Mouse (Mus musculus) kidney, adult 2 months (tissue): ENCODE data around the gene Cyren. TPM values are rescaled to one million over a fixed set of nuclear protein-coding genes. Genes with fewer than 3 reads are reported as not detected.

ENCODE experiments used
- DNase-seq: peaks from one replicate; pipeline ENCODE4 v3.0.0; 2021
- H3K27ac ChIP-seq: fragments of 200-500 bp; 2 replicates; pipeline ENCODE4 v1.5.1; 2012; ENCODE audit warnings: low read depth, low read length, control low read depth, inconsistent platforms; ENCODE audit not compliant: insufficient read depth
- H3K27me3 ChIP-seq: fragments of 200-500 bp; replicated peaks from 2 replicates; pipeline ENCODE4 v1.6.1; 2012; ENCODE audit warnings: mild to moderate bottlenecking, moderate library complexity, low read length, inconsistent platforms; ENCODE audit not compliant: control insufficient read depth, insufficient read depth
- H3K36me3 ChIP-seq: fragments of 200-500 bp; 2 replicates; pipeline ENCODE4 v1.6.1; 2012; ENCODE audit warnings: mild to moderate bottlenecking, moderate library complexity, low read length, inconsistent platforms; ENCODE audit not compliant: control insufficient read depth, insufficient read depth
- H3K4me1 ChIP-seq: fragments of 200-500 bp; 2 replicates; pipeline ENCODE4 v1.6.1; 2011; ENCODE audit warnings: low read length; ENCODE audit not compliant: control insufficient read depth, insufficient read depth
- H3K4me3 ChIP-seq: fragments of 200-500 bp; 2 replicates; pipeline ENCODE4 v1.5.1; 2011; ENCODE audit warnings: mild to moderate bottlenecking, low read depth, low read length, control low read depth; ENCODE audit not compliant: insufficient read depth
- CTCF ChIP-seq: fragments of 200-500 bp; conservative IDR thresholded peaks from 2 replicates; pipeline ENCODE4 v1.5.1; 2011; ENCODE audit warnings: low read depth, mild to moderate bottlenecking, control low read depth, low read length, moderate library complexity, mixed read lengths; ENCODE audit not compliant: insufficient read depth, insufficient read length
- POLR2A ChIP-seq: fragments of 200-500 bp; IDR thresholded peaks from one replicate; pipeline ENCODE4 v1.6.1; 2011; ENCODE audit warnings: low read depth, low read length, control low read depth
- WGBS: fragments of 180-500 bp; shearing (Covaris S2); methylation state at CpG from one replicate; pipeline ENCODE4 v1.1.7; 2018; 5-methylcytosine and 5-hydroxymethylcytosine counted together
- polyA plus RNA-seq: library from polyadenylated mRNA; depleted of rRNA; stranded (reverse); fragments of >200 nt; gene quantifications from 2 replicates; pipeline ENCODE4 v1.2.3, GENCODE M21; 2012

Cyren gene
- polyA plus RNA-seq, 1 experiment = 6.7 TPM

DNA sequence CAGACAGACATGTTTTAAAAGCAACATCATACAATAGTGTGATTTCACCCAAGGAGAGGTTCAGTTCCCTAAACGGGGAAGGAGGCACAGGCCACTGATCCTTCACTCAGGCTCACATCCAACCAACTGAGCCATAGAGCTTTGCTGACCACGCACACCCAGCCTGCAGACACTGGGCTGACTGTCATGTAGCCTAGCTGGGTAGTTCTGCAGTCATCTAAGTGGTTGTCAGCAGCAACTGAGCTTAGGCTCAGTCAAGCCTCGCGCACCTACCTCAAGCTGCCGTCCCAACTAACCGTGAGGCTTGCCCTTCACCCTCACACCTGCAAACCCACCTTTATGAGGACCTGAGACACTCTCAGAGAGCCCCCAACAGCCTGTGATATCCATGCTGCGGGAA lies 5.9 kb downstream of the Cyren start:
- H3K36me3 ChIP-seq = no peaks in the 10 kb centered on the region; the same call in 1 of the 2 replicates
- peaks cover 18% of the 10 kb centered on the region for H3K4me1 ChIP-seq
- H3K27ac ChIP-seq = no peak overlapping the region
- H3K4me3 ChIP-seq = no peak overlapping the region
- H3K27me3 ChIP-seq = no peaks in the 10 kb centered on the region
- WGBS = 79% methylated on average over 7 of the region's 7 CpGs
- TF ChIP-seq POLR2A = no peak
- no peak for TF ChIP-seq CTCF
- DNase-seq = no peak

DNA sequence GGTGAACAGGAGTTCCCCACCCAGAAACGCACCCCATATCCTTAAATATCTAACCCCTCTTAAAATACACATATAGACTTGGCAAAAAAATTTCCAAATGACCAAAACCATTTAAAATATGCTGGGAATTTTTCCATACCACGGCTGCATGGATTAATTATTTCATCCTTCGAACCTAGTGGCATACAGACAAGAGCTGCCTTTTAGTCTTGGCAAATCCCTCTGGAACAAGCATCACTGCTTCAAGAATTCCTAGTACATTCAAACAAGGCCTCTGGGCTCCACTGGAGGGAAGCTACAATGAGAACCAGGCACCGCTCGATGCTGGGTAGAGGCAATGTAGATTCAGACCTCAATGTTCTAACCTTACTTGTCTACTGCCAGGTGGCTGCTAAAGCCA lies 7.1 kb downstream of the Cyren start:
- peaks cover 27% of the 10 kb centered on the region for H3K4me1 ChIP-seq
- no peak overlapping the region for H3K4me3 ChIP-seq
- H3K27me3 ChIP-seq = no peaks in the 10 kb centered on the region
- no peak for DNase-seq
- H3K27ac ChIP-seq = no peak overlapping the region
- 70% methylated on average over 5 of the region's 5 CpGs for WGBS
- no peaks in the 10 kb centered on the region; the same call in 1 of the 2 replicates for H3K36me3 ChIP-seq
- TF ChIP-seq CTCF (no peak), POLR2A (no peak)

DNA sequence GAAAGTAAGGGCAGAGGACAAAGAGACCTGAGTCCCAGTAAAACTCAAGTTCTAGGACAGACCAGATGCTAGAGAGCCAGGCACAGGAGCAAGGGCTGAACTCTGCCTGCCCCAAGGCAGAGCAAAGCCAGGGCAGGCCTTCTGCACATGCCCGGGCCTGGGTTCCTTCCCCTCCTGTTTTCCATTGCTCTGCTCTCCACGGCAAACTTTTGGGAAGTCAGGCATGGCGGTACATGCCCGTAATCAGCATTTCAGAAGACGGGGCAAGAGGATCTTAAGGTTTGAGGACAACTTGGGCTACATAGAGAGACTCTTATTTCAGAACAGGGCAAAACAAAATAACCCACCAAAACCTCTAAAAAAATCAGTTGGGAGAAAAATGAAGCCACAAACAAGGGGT lies 7.7 kb downstream of the Cyren start:
- Histone ChIP-seq H3K36me3 (no peaks in the 10 kb centered on the region; the same call in 1 of the 2 replicates), H3K4me1 (peaks cover 26% of the 10 kb centered on the region), H3K4me3 (no peak overlapping the region), H3K27ac (peak overlapping the region; percentile 60), H3K27me3 (no peaks in the 10 kb centered on the region)
- TF ChIP-seq POLR2A (no peak), CTCF (no peak)
- no peak for DNase-seq
- WGBS = 56% methylated on average over 5 of the region's 5 CpGs

DNA sequence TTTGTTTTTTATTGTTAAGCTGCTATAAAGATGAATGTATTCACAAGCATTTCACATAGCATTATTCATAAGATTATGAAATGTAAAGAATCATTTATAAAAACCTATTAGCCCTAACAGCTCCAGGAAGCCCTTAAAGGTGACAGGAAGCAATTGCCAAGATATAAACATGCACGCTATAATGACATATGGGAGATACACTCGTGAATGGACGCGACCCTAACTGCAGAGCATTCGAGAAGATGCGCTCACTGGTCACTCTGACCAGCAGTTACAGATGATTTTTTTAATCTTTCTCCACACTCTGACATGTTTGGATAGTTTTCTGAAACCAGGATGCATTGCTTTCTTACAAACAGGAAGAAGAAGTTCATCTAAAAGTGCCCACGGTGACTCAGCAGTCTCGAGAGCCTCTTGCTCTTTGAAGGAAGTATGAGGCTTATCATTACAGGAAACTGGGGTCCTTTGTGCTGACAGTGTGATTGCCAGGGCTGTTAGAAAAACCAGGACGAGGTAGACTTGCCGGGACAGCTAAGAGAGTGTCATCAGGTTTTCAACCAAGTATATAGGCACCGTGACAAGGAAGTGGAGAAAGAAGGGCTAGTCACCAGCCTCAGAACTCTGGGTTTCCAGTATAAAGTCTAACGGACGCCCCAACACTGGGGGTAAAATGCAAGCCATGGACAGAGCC lies 8.5 kb downstream of the Cyren start:
- peak; percentile 73 for DNase-seq
- peaks cover 25% of the 10 kb centered on the region for H3K4me1 ChIP-seq
- no peaks in the 10 kb centered on the region for H3K27me3 ChIP-seq
- WGBS = 59% methylated on average over 13 of the region's 13 CpGs
- H3K36me3 ChIP-seq = no peaks in the 10 kb centered on the region; the same call in 1 of the 2 replicates
- no peak overlapping the region for H3K4me3 ChIP-seq
- TF ChIP-seq POLR2A (no peak), CTCF (no peak)
- peak overlapping the region; percentile 60 for H3K27ac ChIP-seq

GRCm38 (mm10) chr6:34868507-34869217 lies 9.2 kb downstream of the Cyren start:
- TF ChIP-seq CTCF = no peak
- no peak for TF ChIP-seq POLR2A
- H3K4me1 ChIP-seq = peaks cover 28% of the 10 kb centered on the region
- H3K27me3 ChIP-seq = no peaks in the 10 kb centered on the region
- no peak for DNase-seq
- 76% methylated on average over 20 of the region's 20 CpGs for WGBS
- no peaks in the 10 kb centered on the region; the same call in 1 of the 2 replicates for H3K36me3 ChIP-seq
- H3K4me3 ChIP-seq = no peak overlapping the region
- H3K27ac ChIP-seq = peak overlapping the region; percentile 65

DNA sequence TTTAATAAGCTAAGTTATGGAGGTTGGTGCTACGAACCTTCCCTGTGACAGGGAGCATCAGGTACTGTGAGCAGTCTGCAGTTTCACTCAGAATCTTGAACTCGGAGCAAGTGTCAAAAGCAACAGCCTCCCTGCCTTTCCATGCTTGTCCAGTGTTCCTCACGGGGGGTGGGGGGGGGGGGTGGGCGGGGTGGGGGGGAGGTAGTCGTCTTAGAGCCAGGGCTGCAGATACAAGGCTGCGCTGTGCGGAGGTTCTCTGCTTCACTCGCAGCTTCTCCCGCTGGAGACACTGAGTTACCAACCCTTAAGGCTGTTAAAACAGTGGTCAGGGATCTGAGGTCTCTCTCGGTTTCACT lies 9.9 kb downstream of the Cyren start:
- TF ChIP-seq CTCF (no peak), POLR2A (no peak)
- H3K4me1 ChIP-seq = peaks cover 28% of the 10 kb centered on the region
- H3K4me3 ChIP-seq = no peak overlapping the region
- H3K36me3 ChIP-seq = no peaks in the 10 kb centered on the region; the same call in 1 of the 2 replicates
- 79% methylated on average over 10 of the region's 10 CpGs for WGBS
- peak overlapping the region; percentile 65 for H3K27ac ChIP-seq
- no peak for DNase-seq
- no peaks in the 10 kb centered on the region for H3K27me3 ChIP-seq

DNA sequence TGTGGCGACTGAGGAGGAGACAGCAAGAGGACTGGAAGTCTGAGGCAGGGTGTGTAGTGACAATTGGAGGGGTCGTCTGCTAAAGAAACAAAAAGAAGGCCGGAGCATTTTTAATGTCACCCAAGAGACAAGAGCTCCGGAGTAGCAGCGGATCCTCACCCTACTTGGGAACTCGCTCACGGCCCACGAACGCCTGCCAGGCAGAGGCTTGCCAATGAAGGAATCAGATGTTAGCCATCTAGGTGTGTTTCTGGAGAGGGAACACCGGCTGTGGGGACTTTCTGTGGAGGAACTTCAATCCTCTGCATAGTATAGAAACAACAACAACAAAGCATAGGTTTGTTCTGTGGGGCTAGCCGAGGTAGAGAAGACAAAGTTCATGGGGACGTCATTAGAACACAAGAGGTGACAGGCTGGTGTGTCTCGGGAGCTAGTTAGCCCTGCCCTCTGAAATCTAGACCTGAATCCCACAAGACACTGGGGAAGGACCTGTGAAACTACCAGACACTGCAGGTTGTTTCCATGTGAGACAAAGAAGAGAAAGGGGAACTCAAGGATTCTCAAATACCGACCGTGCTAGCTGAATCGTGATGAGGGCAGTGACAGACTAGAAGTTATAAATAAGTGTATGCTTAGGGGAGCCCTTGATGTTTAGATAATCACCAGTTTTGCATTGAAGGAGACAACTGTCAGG lies 10.4 kb downstream of the Cyren start:
- no peak overlapping the region for H3K4me3 ChIP-seq
- WGBS = 77% methylated on average over 16 of the region's 16 CpGs
- no peaks in the 10 kb centered on the region for H3K36me3 ChIP-seq
- H3K27ac ChIP-seq = 0 out of 2 replicates have a peak overlapping the region, but pooled peaks have one; percentile 2
- TF ChIP-seq CTCF (no peak), POLR2A (no peak)
- H3K27me3 ChIP-seq = no peaks in the 10 kb centered on the region
- H3K4me1 ChIP-seq = peaks cover 28% of the 10 kb centered on the region
- DNase-seq = no peak
